Mouse (Mus musculus): ENCODE results near the gene Macf1. TPM values are rescaled to one million over a fixed set of nuclear protein-coding genes. Genes with fewer than 3 reads are reported as not detected.
"Not testable (repeated sequence)": the region's sequence is repeated elsewhere in the genome, so short reads cannot be mapped to it uniquely, and the experiment has no call there.

The Macf1 gene
- polyA plus RNA-seq, 1 experiment from 2014 or later, result 84.1 TPM

DNA sequence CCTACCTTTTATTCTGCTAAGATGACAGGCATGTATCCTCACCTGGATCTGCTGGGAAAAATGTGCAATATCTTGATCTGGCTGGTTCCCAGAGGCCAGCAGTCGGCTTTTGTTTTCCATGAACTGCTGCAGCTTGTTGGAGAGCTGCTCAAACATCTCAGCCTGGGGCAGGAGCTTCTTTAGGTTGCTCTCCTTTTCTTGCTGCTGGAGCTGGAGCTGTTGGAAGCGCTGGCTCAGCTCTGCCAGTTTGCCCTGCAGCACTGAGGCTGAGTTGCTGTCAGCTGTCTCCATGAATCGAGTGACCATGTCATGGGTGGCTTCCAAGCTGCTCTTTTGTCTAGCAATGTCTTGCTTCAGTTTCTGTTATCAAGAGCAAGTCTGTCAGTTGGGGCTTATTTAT lies 232.2 kb downstream of the Macf1 start:
- H3K27me3 ChIP-seq, result no peaks in the 10 kb centered on the region
- no peak for ATAC-seq
- CTCF ChIA-PET, result no interaction called here
- POLR2A ChIA-PET, result no interaction called here
- TF ChIP-seq CTCF (IDR thresholded peaks at IDR 0.05), result no peak
- DNase-seq (ENCODE audit: low read depth, low spot score), result no peak
- in situ Hi-C loops (cut with MboI; ENCODE audit: low pct_unique_long_range_greater_than_20kb), result no loop called here

DNA sequence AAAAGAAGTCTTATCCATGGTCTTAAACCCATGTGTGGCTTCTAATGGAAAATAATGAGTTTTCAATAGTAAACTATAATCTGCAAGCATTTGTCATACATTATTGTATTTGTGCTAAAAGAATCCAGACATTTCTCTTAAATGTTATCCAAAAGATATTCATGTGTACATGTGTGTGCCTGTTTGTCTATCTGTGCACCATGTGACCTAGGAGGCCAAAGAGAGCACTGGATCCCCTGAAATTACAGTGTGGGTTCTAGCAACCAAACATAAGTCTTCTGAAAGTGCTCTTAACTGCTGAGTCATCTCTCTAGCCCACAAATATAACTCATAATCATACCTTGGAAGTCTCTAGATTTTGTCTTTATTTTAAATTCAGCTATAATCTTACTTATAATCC lies 234.9 kb downstream of the Macf1 start:
- ATAC-seq (no peak), DNase-seq (ENCODE audit: low read depth, low spot score) (no peak)
- H3K27me3 ChIP-seq, result no peaks in the 10 kb centered on the region
- in situ Hi-C loops (cut with MboI; ENCODE audit: low pct_unique_long_range_greater_than_20kb), result no loop called here
- TF ChIP-seq CTCF (IDR thresholded peaks at IDR 0.05), result no peak
- CTCF ChIA-PET, result interaction anchor here (2.1 kb wide), 1 partner anchor 144 kb away, joined by 4 read pairs; no protein-coding TSS in a partner anchor
- POLR2A ChIA-PET, result no interaction called here

DNA sequence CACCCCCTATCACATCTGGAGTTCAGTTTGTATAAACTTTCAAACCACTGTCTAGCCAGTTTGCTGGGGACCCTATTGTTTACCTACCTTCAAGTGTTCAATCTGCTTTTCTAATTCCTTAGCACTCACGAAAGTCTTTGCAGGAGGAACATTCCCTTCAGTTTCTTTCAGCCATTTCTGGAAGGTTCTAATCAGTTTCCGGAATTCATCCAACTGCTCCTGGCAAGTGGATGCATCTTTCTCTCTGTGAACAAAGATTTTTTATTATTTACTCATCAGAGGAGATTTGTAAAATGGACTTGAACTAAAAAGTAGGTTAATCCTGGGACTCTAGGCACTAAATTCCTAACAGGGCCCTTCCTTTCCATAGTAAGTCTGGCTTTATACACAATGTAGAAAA lies 236.1 kb downstream of the Macf1 start:
- POLR2A ChIA-PET, result no interaction called here
- ATAC-seq (no peak), DNase-seq (ENCODE audit: low read depth, low spot score) (no peak)
- in situ Hi-C loops (cut with MboI; ENCODE audit: low pct_unique_long_range_greater_than_20kb), result no loop called here
- TF ChIP-seq CTCF (IDR thresholded peaks at IDR 0.05), result no peak
- H3K27me3 ChIP-seq, result no peaks in the 10 kb centered on the region
- CTCF ChIA-PET, result interaction anchor here (2.1 kb wide), 1 partner anchor 142 kb away, joined by 4 read pairs; no protein-coding TSS in a partner anchor

DNA sequence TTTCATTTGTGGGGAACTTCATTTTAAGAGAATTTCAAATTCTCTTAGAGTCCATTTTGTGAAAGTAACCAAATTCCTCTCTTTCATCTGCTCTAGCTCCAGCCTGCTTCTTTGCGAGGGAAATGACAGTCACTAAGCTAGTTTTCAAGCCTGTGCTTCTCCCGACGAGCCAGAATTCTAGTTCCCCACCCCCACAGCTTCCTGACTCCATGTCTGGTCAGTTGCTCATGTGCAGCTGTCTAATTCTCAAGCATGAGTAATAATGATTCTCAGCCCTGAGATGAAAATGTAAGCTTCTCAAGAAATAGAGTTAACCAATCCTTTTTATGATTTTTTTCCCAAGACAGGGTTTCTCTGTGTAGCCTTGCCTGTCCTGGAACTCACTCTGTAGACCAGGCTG lies 236.9 kb downstream of the Macf1 start:
- ATAC-seq (no peak), DNase-seq (ENCODE audit: low read depth, low spot score) (no peak)
- no peaks in the 10 kb centered on the region for H3K27me3 ChIP-seq
- in situ Hi-C loops (cut with MboI; ENCODE audit: low pct_unique_long_range_greater_than_20kb), result no loop called here
- POLR2A ChIA-PET, result no interaction called here
- no peak for TF ChIP-seq CTCF (IDR thresholded peaks at IDR 0.05)
- CTCF ChIA-PET, result no interaction called here

DNA sequence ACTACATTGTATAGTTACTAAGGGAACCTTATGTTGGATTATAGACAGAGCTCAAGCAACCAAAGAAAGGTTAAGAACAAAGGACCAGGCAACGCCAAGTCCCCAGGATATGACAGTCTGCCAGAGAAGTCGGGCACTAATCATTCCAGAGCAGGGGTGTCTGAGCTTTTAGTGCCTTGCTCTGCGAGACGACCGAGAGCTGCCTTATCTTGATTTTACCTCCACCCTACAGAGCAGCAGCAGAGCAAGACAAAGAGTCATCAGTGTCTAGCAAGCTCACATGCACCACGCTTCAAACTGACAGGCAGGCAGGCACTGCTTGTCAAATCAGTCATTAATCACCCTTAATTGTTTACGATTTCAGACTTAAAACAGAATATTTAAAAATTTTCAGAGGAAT lies 237.4 kb downstream of the Macf1 start:
- ATAC-seq, result no peak
- TF ChIP-seq CTCF (IDR thresholded peaks at IDR 0.05), result no peak
- H3K27me3 ChIP-seq, result no peaks in the 10 kb centered on the region
- CTCF ChIA-PET, result no interaction called here
- DNase-seq (ENCODE audit: low read depth, low spot score), result no peak
- in situ Hi-C loops (cut with MboI; ENCODE audit: low pct_unique_long_range_greater_than_20kb), result no loop called here
- POLR2A ChIA-PET, result no interaction called here

DNA sequence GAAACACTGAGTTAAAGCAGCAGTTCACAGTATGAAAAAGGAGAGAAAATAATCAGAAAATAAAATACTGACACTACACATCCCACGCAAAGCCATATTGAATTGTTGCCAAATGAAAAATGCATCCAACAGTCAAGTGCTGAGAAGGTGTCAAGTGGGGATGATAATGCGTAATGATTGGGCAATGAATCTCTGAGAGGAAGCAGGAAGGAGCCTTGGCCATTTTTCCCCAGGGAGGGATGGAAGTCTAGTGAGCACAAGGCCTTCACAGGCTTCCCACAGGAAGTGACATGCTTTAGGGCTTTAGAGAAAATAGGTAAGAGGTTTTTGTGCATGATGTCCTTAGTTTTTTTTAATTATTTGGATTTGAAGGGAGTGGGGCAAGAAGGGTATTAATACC lies 237.9 kb downstream of the Macf1 start:
- H3K27me3 ChIP-seq; DNase-seq (ENCODE audit: low read depth, low spot score); in situ Hi-C loops (cut with MboI; ENCODE audit: low pct_unique_long_range_greater_than_20kb); POLR2A ChIA-PET; CTCF ChIA-PET; ATAC-seq: not testable (repeated sequence)

DNA sequence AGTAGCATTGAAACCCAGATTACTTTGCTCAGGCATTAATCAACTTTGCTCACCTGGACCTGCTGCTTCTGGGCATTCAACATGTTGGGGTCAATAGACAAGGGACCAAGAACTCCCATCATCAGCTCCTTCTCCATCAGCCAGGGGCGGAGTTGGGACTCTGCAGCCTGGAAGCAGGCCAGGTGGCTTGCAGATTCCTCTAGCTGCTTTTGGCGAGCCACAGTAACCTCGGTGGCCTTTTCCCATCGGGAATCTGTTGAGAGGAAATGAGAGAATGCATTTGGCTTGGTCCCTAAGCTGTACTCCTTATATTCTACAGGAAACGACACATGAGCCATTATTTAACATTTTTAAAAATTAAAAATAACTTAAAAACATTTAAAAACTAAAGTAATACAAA lies 245.7 kb downstream of the Macf1 start:
- no peak for TF ChIP-seq CTCF (IDR thresholded peaks at IDR 0.05)
- ChIA-PET CTCF (interaction anchor here (0.7 to 1.2 kb wide), 2 partner anchors 44 to 46 kb away, joined by 3 read pairs; no protein-coding TSS in a partner anchor), POLR2A (interaction anchor here (1.1 kb wide), 1 partner anchor 10 kb away, joined by 3 read pairs; no protein-coding TSS in a partner anchor)
- DNase-seq (ENCODE audit: low read depth, low spot score) (no peak), ATAC-seq (no peak)
- no peaks in the 10 kb centered on the region for H3K27me3 ChIP-seq
- in situ Hi-C loops (cut with MboI; ENCODE audit: low pct_unique_long_range_greater_than_20kb), result no loop called here

DNA sequence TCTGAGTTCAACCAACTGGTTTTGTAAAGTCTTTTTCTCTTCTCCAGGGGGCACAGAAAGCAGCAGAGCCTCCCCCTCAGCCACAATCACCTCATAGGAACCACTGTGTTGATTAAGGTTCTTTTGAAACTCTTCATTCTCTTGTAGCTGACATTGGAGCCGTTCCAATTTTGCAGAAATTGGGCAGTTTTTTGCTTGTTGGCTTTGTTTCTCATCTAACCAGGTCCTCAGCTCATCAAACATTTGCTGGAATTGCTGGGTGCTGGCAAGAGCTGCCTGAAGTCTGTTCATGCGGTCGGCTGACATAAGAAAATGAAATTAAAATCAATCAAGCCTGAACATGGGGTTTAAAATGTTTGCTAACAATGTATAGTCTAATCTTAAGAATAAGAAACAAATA lies 251.0 kb downstream of the Macf1 start:
- no peak for TF ChIP-seq CTCF (IDR thresholded peaks at IDR 0.05)
- no peaks in the 10 kb centered on the region for H3K27me3 ChIP-seq
- ChIA-PET POLR2A (no interaction called here), CTCF (interaction anchor here (0.9 to 1.2 kb wide), 3 partner anchors 8 to 25 kb away, joined by 3 read pairs; no protein-coding TSS in a partner anchor)
- DNase-seq (ENCODE audit: low read depth, low spot score) (no peak), ATAC-seq (no peak)
- in situ Hi-C loops (cut with MboI; ENCODE audit: low pct_unique_long_range_greater_than_20kb), result no loop called here

DNA sequence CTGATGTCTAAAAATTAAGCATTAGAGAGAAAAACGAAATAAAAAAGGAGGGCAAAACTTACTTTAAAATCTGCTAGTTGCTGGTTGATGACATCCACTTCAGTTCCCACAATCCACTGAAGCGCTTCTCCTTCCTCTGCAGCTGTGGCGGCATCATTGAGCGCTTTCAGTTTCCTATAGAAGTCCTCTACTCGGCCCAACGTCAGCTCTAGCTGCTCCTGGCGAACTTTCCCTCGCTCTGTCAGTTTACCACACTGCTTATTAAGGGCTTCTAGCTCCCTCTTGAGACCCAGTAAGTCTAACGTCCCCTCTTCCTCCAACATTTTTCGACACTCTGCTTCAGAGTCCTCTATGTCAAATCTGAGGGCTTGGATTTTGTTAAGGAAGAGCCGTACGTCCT lies 252.2 kb downstream of the Macf1 start:
- DNase-seq (ENCODE audit: low read depth, low spot score), result no peak
- TF ChIP-seq CTCF (IDR thresholded peaks at IDR 0.05), result no peak
- no peaks in the 10 kb centered on the region for H3K27me3 ChIP-seq
- CTCF ChIA-PET, result no interaction called here
- ATAC-seq, result no peak
- in situ Hi-C loops (cut with MboI; ENCODE audit: low pct_unique_long_range_greater_than_20kb), result no loop called here
- POLR2A ChIA-PET, result interaction anchor here (0.6 kb wide), 1 partner anchor 80 kb away, joined by 4 read pairs; no protein-coding TSS in a partner anchor

DNA sequence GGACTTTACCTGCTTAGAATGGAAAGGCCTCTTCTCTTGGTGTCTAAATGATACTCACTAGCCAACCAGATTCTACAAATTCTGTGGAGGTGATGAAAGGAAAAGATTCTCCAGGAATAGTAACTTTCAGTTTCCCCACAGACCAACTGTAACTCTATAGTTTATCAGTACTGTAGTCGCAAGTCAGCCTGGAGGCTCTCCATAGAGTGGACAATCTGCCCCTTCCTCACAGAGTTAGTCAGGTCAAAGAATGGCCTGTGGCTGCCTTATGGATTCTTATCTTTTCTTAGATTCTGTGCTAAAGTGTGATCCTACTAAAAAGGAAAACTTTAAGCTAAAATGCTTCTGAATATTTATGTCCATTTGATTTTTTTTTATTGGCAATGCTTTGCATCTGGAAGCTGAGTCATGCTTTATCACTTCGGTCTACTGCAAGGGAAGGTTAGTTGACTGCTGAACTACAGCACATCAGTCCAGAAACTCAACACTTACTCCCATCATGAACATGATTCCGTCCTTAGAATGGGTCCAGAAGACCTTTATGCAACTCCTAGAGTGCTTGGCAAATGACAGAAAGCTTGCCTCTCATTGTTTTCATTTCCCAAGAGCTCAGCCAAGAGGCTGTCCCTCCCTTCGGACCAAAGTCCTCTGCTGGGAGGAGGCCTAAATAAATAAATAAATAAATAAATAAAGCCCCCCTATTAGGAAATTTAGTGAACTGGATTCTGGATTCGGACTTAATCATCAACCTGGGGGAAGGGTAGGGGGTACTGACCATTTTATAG lies 256.1 kb downstream of the Macf1 start:
- no peak for ATAC-seq

DNA sequence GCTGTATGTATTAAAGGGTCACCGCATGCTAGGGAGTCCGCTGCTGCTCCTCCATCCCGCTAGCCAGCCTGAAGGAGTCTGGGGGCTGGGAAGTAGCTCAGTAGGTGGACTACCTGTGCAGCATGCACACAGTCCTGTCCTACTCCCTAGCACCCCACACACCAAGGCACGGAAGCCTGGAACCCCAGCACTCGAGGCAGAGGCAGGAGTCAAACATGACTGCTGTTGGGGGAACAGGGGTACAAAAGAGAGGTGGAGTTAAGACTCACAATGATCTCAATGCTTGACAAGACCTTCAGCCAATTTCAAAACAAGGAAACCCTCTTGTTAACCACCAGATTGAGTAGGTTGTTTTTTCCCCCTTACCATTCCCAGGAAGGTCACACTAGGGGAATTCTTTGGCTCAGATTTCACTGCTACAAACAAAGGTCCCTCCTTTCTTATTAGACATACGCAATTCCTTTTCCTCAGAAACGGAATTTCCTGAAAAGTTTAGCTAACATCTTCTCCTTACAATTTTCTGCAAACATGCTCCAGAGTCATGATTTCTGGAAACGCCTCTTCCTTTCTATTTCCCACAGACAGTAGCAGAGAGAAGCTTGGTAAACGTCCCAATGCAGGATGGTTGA lies 256.8 kb downstream of the Macf1 start:
- no peaks in the 10 kb centered on the region for H3K27me3 ChIP-seq
- CTCF ChIA-PET, result interaction anchor here (1.2 to 1.6 kb wide), 2 partner anchors 15 to 36 kb away, joined by 3 read pairs; no protein-coding TSS in a partner anchor
- in situ Hi-C loops (cut with MboI; ENCODE audit: low pct_unique_long_range_greater_than_20kb), result no loop called here
- ATAC-seq, result no peak
- POLR2A ChIA-PET, result no interaction called here
- no peak for DNase-seq (ENCODE audit: low read depth, low spot score)
- TF ChIP-seq CTCF (IDR thresholded peaks at IDR 0.05), result no peak

More for the DNA sequence above, 256.1 kb downstream of the Macf1 start:
- ChIA-PET POLR2A (interaction anchor here (1.6 kb wide), 1 partner anchor 10 kb away, joined by 3 read pairs; no protein-coding TSS in a partner anchor), CTCF (interaction anchor here (1.2 to 1.6 kb wide), 2 partner anchors 16 to 37 kb away, joined by 3 read pairs; no protein-coding TSS in a partner anchor)
- DNase-seq (ENCODE audit: low read depth, low spot score), result no peak
- no peak for TF ChIP-seq CTCF (IDR thresholded peaks at IDR 0.05)
- H3K27me3 ChIP-seq, result no peaks in the 10 kb centered on the region
- in situ Hi-C loops (cut with MboI; ENCODE audit: low pct_unique_long_range_greater_than_20kb), result no loop called here
